Mouse (Mus musculus) cerebellum, adult (tissue): ENCODE results near the gene Cst7.

Source experiments
- ATAC-seq: cut with Nextera tagmentation; 2 replicates; pipeline ENCODE4 v1.9.2; 2017; ENCODE audit warnings: mild to moderate bottlenecking, moderate library complexity, mixed read lengths; ENCODE audit not compliant: insufficient number of reproducible peaks, low FRiP score, low TSS enrichment

The Cst7 gene

DNA sequence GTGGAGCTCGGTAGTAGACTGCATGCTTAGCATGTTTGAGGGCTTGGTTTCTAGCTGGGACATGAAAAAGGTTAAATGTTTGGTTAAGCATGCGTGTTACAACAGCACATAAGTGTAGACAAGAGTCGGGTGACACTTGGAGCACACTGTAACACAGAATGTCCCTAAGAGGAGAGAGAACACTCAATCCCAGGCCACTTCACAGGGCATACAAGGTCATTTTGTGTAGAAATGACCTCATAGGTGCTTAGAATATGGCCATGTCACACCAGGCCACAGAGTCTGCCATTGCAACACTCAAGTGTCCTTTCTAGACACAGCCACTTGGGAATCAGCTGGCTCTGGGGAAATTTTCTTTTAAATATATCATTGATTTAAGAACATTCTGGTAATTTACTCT lies 53.7 kb downstream of the Cst7 start:
- ATAC-seq, result no peak

DNA sequence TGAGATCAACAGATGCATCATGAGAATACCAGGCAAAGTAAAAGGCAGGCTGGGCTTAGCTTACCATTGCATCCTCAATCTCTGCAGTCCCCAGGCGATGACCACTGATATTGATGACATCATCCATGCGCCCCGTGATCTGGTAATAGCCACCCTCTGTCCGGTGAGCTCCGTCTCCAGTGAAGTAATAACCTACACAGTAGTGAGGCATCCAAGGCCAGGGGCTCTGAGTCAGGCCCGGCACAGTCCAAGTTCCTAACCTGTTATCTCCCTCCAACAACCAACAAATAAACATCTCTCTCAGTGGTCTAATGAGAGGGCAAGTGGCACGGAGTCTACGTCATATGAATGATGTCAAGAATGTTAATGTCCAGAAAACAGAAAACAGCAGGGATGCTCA lies 54.7 kb downstream of the Cst7 start:
- ATAC-seq, result no peak

DNA sequence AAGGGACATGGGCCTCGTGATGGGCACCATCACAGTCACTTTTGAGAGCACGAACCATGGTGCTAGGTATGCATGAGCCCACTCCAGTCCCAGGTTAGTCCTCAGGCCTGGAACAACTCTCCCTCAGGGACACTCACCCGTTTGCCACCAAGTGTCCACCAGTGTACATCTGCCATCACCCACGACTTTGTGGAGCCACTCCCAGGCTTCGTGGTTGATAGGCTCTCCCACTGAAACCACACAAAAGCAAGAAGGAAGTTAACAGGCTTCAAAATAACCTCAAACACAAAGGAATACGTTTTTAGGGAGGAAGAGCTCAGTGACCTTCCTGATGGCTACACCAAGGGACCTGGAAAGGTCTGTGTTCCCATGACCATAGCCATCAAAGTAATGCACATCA lies 56.9 kb downstream of the Cst7 start:
- ATAC-seq, result no peak
